Mouse (Mus musculus) kidney, embryonic 16.5 days (tissue): ENCODE data around the gene Qsox1. TPM values are rescaled to one million over a fixed set of nuclear protein-coding genes. Genes with fewer than 3 reads are reported as not detected.

Experiments used
- ATAC-seq: fragments of 200-750 bp; cut with Nextera tagmentation; 2 replicates; pipeline ENCODE4 v1.8.0; 2017; ENCODE audit warnings: moderate TSS enrichment; ENCODE audit not compliant: low FRiP score, low TSS enrichment
- H3K27ac ChIP-seq: fragments of 300-500 bp; sonication (generic); 2 replicates; pipeline ENCODE4 v1.5.1; 2014; ENCODE audit warnings: low read length
- H3K27me3 ChIP-seq: fragments of 300-500 bp; sonication (generic); 2 replicates; pipeline ENCODE4 v1.6.1; 2014; ENCODE audit warnings: low read length, control low read depth, mixed read lengths; ENCODE audit not compliant: insufficient read depth
- H3K36me3 ChIP-seq: fragments of 300-500 bp; sonication (generic); 2 replicates; pipeline ENCODE4 v1.6.1; 2014; ENCODE audit warnings: low read length, control low read depth, mixed read lengths; ENCODE audit not compliant: insufficient read depth
- H3K4me1 ChIP-seq: fragments of 300-500 bp; sonication (generic); 2 replicates; pipeline ENCODE4 v1.6.1; 2014; ENCODE audit warnings: low read length, control low read depth, mixed read lengths; ENCODE audit not compliant: insufficient read depth
- H3K4me2 ChIP-seq: fragments of 300-500 bp; sonication (generic); replicated peaks from 2 replicates; pipeline ENCODE4 v1.6.1; 2014; ENCODE audit warnings: low read depth, low read length
- H3K4me3 ChIP-seq: fragments of 300-500 bp; sonication (generic); 2 replicates; pipeline ENCODE4 v1.5.1; 2014; ENCODE audit warnings: mild to moderate bottlenecking, low read length
- H3K9ac ChIP-seq: fragments of 300-500 bp; sonication (generic); replicated peaks from 2 replicates; pipeline ENCODE4 v1.6.1; 2014; ENCODE audit warnings: low read length
- H3K9me3 ChIP-seq: fragments of 300-500 bp; sonication (generic); 2 replicates; pipeline ENCODE4 v1.6.1; 2016; ENCODE audit warnings: low read length, control low read depth
- WGBS: fragments of 180-500 bp; shearing (Covaris S2); extraction: QIAGEN DNeasy Blood & Tissue Kit; methylation state at CpG from one replicate; pipeline ENCODE4 v1.1.7; 2014; 5-methylcytosine and 5-hydroxymethylcytosine counted together
- polyA plus RNA-seq: library from polyadenylated mRNA; unstranded; fragments of >200 nt; fragmentation: Nextera tagmentation; extraction: Ambion mirVana; gene quantifications from 2 replicates; pipeline ENCODE4 v1.2.1, GENCODE M21; 2015

The Qsox1 gene
- polyA plus RNA-seq, 1 experiment from 2014 or later = 34.0 TPM

- 1% methylated on average over 58 of the region's 58 CpGs for WGBS
- Histone ChIP-seq H3K4me2 (no peak overlapping the region), H3K4me3 (peak overlapping the region; percentile 5), H3K27ac (no peak overlapping the region), H3K4me1 (peaks cover 19% of the 10 kb centered on the region), H3K9ac (no peak overlapping the region), H3K36me3 (no peaks in the 10 kb centered on the region), H3K27me3 (peaks cover 95% of the 10 kb centered on the region), H3K9me3 (no peaks in the 10 kb centered on the region)
- no peak for ATAC-seq
These were observed 75.5 kb downstream of the Qsox1 start for GRCm38 (mm10) chr1:155737017-155737808.

- ATAC-seq = no peak
These were observed 76.4 kb downstream of the Qsox1 start for GRCm38 (mm10) chr1:155736096-155736825.

GRCm38 (mm10) chr1:155731156-155731555, 81.5 kb downstream of the Qsox1 start:
- Histone ChIP-seq H3K27me3 (peaks cover 85% of the 10 kb centered on the region), H3K9ac (no peak overlapping the region), H3K4me3 (no peak overlapping the region), H3K36me3 (no peaks in the 10 kb centered on the region), H3K4me2 (no peak overlapping the region), H3K9me3 (0 out of 2 replicates have a peak, but pooled peaks cover 3% of the 10 kb centered on the region), H3K27ac (no peak overlapping the region), H3K4me1 (no peaks in the 10 kb centered on the region)
- 0 out of 2 replicates have a peak, but pooled peaks have one; percentile 27 for ATAC-seq
- 0% methylated on average over 2 of the region's 2 CpGs for WGBS

More at GRCm38 (mm10) chr1:155736096-155736825, 76.4 kb downstream of the Qsox1 start:
- Histone ChIP-seq H3K27ac (no peak overlapping the region), H3K4me3 (no peak overlapping the region), H3K36me3 (no peaks in the 10 kb centered on the region), H3K4me1 (peaks cover 10% of the 10 kb centered on the region), H3K4me2 (no peak overlapping the region), H3K9me3 (no peaks in the 10 kb centered on the region), H3K27me3 (peaks cover 95% of the 10 kb centered on the region), H3K9ac (no peak overlapping the region)
- under 1% methylated on average over 26 of the region's 26 CpGs for WGBS

- no peak for ATAC-seq
- H3K9ac ChIP-seq = no peak overlapping the region
- no peak overlapping the region for H3K4me2 ChIP-seq
- H3K36me3 ChIP-seq = no peaks in the 10 kb centered on the region
- 1% methylated on average over 23 of the region's 23 CpGs for WGBS
- no peaks in the 10 kb centered on the region for H3K4me1 ChIP-seq
- H3K9me3 ChIP-seq = 0 out of 2 replicates have a peak, but pooled peaks cover 3% of the 10 kb centered on the region
- peaks cover 80% of the 10 kb centered on the region for H3K27me3 ChIP-seq
- no peak overlapping the region for H3K4me3 ChIP-seq
- H3K27ac ChIP-seq = no peak overlapping the region
These were observed 83.4 kb downstream of the Qsox1 start for GRCm38 (mm10) chr1:155729113-155729795.

- no peak for ATAC-seq
- Histone ChIP-seq H3K9me3 (0 out of 2 replicates have a peak, but pooled peaks cover 3% of the 10 kb centered on the region), H3K4me3 (no peak overlapping the region), H3K9ac (no peak overlapping the region), H3K4me2 (no peak overlapping the region), H3K27ac (no peak overlapping the region), H3K4me1 (no peaks in the 10 kb centered on the region), H3K27me3 (peaks cover 84% of the 10 kb centered on the region), H3K36me3 (no peaks in the 10 kb centered on the region)
- WGBS = 18% methylated on average over 10 of the region's 10 CpGs
These were observed 84.9 kb downstream of the Qsox1 start for GRCm38 (mm10) chr1:155727830-155728229.

Other genes with a start within 250 kb of the Qsox1 start
- gene Lhx4, start 61.2 kb downstream of the Qsox1 start, polyA plus RNA-seq = not detected in 2 replicates
- gene Cep350, start 160.4 kb upstream of the Qsox1 start, polyA plus RNA-seq = 4.7 and 6.9 TPM in 2 replicates
- 117 and 118 TPM in 2 replicates for gene Tor1aip2, start 222.5 kb upstream of the Qsox1 start, polyA plus RNA-seq
- gene Tor1aip1, start 223.6 kb upstream of the Qsox1 start, polyA plus RNA-seq = 33.7 and 40.4 TPM in 2 replicates